Comparison of ENCODE assay signal across 7 mouse cellular contexts in the genomic region with DNA sequence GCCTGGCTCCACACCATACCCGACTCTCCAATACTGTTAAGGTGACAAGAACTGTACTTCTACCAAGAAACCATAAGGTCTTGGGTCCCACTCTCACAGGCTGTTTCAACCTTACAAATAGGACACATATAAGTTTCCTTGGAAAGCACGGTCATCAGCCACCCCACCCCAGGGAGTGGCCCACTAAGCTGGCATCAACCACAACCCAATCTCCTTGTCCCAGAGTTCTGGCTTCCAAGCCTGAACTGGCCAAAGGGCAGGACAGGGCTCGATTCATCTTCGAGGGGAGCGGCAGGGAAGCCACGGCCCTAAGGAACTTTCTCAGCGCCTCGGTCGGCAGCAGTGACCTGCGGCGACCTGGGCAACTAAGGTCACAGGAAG. TPM values are rescaled to one million over a fixed set of nuclear protein-coding genes. Genes with fewer than 3 reads are reported as not detected.
DNase-seq lines count a peak whose midpoint lies in the region; ATAC-seq and TF ChIP-seq lines count a peak whose summit lies in the region.

No protein-coding gene starts in this region.

- DNase-seq in lung, embryonic 14.5 days: peak; percentile 4
- no peak for DNase-seq in lung, postnatal 14 days
- no peak for DNase-seq in hindbrain, embryonic 11.5 days (ENCODE audit: low spot score)
- DNase-seq in midbrain, embryonic 10.5 days (ENCODE audit: low spot score): no peak
- DNase-seq in right cerebral cortex, postnatal 25 days: no peak

- TF ChIP-seq CTCF in lung, embryonic 14.5 days (IDR thresholded peaks at IDR 0.05; ENCODE audit: low read depth): no peak
- TF ChIP-seq CTCF in cortical plate, adult 2 months (IDR thresholded peaks at IDR 0.05; ENCODE audit: extremely low read depth, insufficient read depth, low read length): no peak

- H3K4me3 ChIP-seq in lung, embryonic 14.5 days (ENCODE audit: low read depth, low read length): peak overlapping the region; percentile 90
- peak overlapping the region; percentile 71 for H3K4me3 ChIP-seq in cortical plate, adult 2 months (ENCODE audit: insufficient read depth, low read length)
- H3K4me3 ChIP-seq in hindbrain, embryonic 11.5 days (ENCODE audit: low read depth, low read length): peak overlapping the region; percentile 88
- H3K4me3 ChIP-seq in midbrain, embryonic 10.5 days: peak overlapping the region; percentile 93

- H3K27me3 ChIP-seq in lung, embryonic 14.5 days (ENCODE audit: insufficient read depth, low read length): no peaks in the 10 kb centered on the region
- H3K27me3 ChIP-seq in hindbrain, embryonic 11.5 days (ENCODE audit: control insufficient read depth, insufficient read depth, low read length): no peaks in the 10 kb centered on the region
- no peaks in the 10 kb centered on the region for H3K27me3 ChIP-seq in midbrain, embryonic 10.5 days (ENCODE audit: low read depth, poor library complexity, severe bottlenecking)

- H3K4me1 ChIP-seq in lung, embryonic 14.5 days (ENCODE audit: insufficient read depth): peaks cover 7% of the 10 kb centered on the region
- H3K4me1 ChIP-seq in cortical plate, adult 2 months (ENCODE audit: control insufficient read depth, insufficient read depth, low read length): peaks cover 6% of the 10 kb centered on the region; the same call in 1 of the 2 replicates
- H3K4me1 ChIP-seq in hindbrain, embryonic 11.5 days (replicated peaks; ENCODE audit: control insufficient read depth, insufficient read depth, low read length): no peaks in the 10 kb centered on the region; the same call in 1 of the 2 replicates
- H3K4me1 ChIP-seq in midbrain, embryonic 10.5 days: peaks cover 26% of the 10 kb centered on the region

- H3K4me2 ChIP-seq in lung, embryonic 14.5 days: peak overlapping the region; percentile 89
- peak overlapping the region; percentile 88 for H3K4me2 ChIP-seq in hindbrain, embryonic 11.5 days (replicated peaks; ENCODE audit: low read depth, low read length)

- 3% methylated on average over 11 of the region's 11 CpGs for WGBS in lung, embryonic 14.5 days
- WGBS in hindbrain, embryonic 11.5 days: 5% methylated on average over 11 of the region's 11 CpGs
- 8% methylated on average over 11 of the region's 11 CpGs for WGBS in midbrain, embryonic 10.5 days

- ATAC-seq in lung, embryonic 14.5 days (ENCODE audit: insufficient read depth): no peak
- ATAC-seq in hindbrain, embryonic 11.5 days (ENCODE audit: low FRiP score): peak; percentile 3; the same call in 1 of the 2 replicates
- no peak for ATAC-seq in CD4-positive, CD25-positive, alpha-beta regulatory T cell, adult 4 months

- no peaks in the 10 kb centered on the region for H3K9me3 ChIP-seq in lung, embryonic 14.5 days (ENCODE audit: low read depth, low read length)
- H3K9me3 ChIP-seq in hindbrain, embryonic 11.5 days (ENCODE audit: control insufficient read depth, low read length): no peaks in the 10 kb centered on the region
- H3K9me3 ChIP-seq in midbrain, embryonic 10.5 days (replicated peaks): no peaks in the 10 kb centered on the region

- no peak for TF ChIP-seq POLR2A in cortical plate, adult 2 months (IDR thresholded peaks at IDR 0.05; ENCODE audit: extremely low read depth, insufficient read depth, low read length)

- no peak overlapping the region for H3K27ac ChIP-seq in lung, embryonic 14.5 days (ENCODE audit: low read depth)
- peak overlapping the region; percentile 48 for H3K27ac ChIP-seq in cortical plate, adult 2 months (ENCODE audit: insufficient read depth, low read length)
- H3K27ac ChIP-seq in hindbrain, embryonic 11.5 days (ENCODE audit: low read depth, low read length): peak overlapping the region; percentile 86
- peak overlapping the region; percentile 94 for H3K27ac ChIP-seq in midbrain, embryonic 10.5 days (replicated peaks)

- H3K9ac ChIP-seq in lung, embryonic 14.5 days: peak overlapping the region; percentile 79
- H3K9ac ChIP-seq in hindbrain, embryonic 11.5 days (ENCODE audit: low read depth, low read length): peak overlapping the region; percentile 85

- peaks cover 15% of the 10 kb centered on the region for H3K36me3 ChIP-seq in lung, embryonic 14.5 days (ENCODE audit: insufficient read depth)
- H3K36me3 ChIP-seq in hindbrain, embryonic 11.5 days (ENCODE audit: control insufficient read depth, insufficient read depth, low read length): no peaks in the 10 kb centered on the region
- H3K36me3 ChIP-seq in midbrain, embryonic 10.5 days: peaks cover 16% of the 10 kb centered on the region

RNA-seq across cellular contexts. Expression of a gene that starts 0.7 kb away (rescaled TPM):
- 50.2 and 53.7 TPM in 2 replicates for polyA plus RNA-seq in lung, embryonic 14.5 days (2014; fragmentation: Nextera tagmentation; extraction: Ambion mirVana)
- 57.5 and 58.1 TPM in 2 replicates for polyA plus RNA-seq in cortical plate, adult 2 months (2012; rRNA removed)
- 40.2 and 44.9 TPM in 2 replicates for polyA plus RNA-seq in hindbrain, embryonic 11.5 days (2014; fragmentation: Nextera tagmentation; extraction: Ambion mirVana)
- 47.7 and 50.6 TPM in 2 replicates for polyA plus RNA-seq in midbrain, embryonic 10.5 days (2016; fragmentation: Nextera tagmentation; extraction: Ambion mirVana)
- polyA plus RNA-seq in CD4-positive, CD25-positive, alpha-beta regulatory T cell, adult 4 months (2017; shearing (Covaris generic)): 10 to 100 TPM; 15.9 to 17.5 TPM

RNA-seq across cellular contexts. Expression of a gene that starts 38.6 kb away (rescaled TPM):
- polyA plus RNA-seq in lung, embryonic 14.5 days (2014; fragmentation: Nextera tagmentation; extraction: Ambion mirVana): 70.1 and 77.4 TPM in 2 replicates
- 42.7 and 44.2 TPM in 2 replicates for polyA plus RNA-seq in cortical plate, adult 2 months (2012; rRNA removed)
- 95.3 and 104 TPM in 2 replicates for polyA plus RNA-seq in hindbrain, embryonic 11.5 days (2014; fragmentation: Nextera tagmentation; extraction: Ambion mirVana)
- polyA plus RNA-seq in midbrain, embryonic 10.5 days (2016; fragmentation: Nextera tagmentation; extraction: Ambion mirVana): 91.0 and 97.6 TPM in 2 replicates
- polyA plus RNA-seq in CD4-positive, CD25-positive, alpha-beta regulatory T cell, adult 4 months (2017; shearing (Covaris generic)): 10 to 100 TPM; 12.0 to 13.0 TPM
